Mouse (Mus musculus) induced T-regulatory cell, adult 2 months (primary cell): ENCODE measurements around the gene Pak2.

ENCODE experiments used
- DNase-seq: peaks from one replicate; pipeline ENCODE4 v3.0.0-alpha.2; 2012; ENCODE audit warnings: low read depth

Gene Pak2

DNA sequence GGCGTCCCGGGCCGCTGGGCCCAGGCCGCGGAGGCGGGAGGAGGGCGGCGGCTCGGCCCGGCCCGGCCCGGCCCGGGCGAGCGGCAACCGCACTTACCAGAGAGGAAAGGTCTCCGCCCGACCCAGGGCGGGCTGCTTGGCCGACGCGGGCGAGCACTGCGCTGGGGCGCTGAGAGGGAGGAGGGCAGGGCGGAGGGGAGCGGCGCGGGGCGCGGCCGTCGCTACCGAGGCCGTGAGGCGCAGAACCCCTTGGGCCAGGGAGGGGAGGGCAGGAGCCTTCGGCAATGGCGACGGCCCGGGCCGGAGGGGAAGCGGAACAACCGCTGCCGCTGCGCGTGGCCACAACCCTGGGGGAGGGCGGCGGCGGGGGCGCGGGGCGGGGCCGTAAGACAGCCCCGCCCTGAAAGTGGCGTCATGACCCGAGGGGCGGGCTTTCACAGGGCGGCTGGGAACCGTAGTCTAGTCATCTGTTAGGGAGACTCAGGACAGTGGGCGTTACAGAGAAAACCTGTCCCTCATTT is at the start of gene Pak2:
Gene Pak2, minus strand, starts transcription at position 352 of the 521 bp plus-strand sequence.
- DNase-seq = peak; percentile 92

DNA sequence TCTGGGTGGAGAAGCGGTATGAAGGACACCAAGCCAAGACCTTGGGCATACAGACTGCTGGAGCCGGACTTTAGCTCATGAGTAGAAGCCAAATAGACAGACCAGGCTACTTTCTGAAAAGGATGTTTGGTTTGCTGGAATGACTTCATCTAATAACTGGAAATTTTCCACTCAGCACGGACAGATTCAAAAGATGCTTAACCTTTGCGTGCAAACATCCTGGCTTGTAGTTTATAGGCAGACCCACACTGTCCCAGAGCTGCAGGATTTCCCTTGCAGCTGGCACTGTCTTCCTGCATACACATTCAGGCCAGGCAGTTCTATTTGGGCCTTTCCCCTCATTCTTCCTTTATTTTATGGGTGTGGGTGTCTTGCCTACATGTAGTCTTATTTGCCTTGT is 47.9 kb upstream of the Pak2 start:
- no peak for DNase-seq

DNA sequence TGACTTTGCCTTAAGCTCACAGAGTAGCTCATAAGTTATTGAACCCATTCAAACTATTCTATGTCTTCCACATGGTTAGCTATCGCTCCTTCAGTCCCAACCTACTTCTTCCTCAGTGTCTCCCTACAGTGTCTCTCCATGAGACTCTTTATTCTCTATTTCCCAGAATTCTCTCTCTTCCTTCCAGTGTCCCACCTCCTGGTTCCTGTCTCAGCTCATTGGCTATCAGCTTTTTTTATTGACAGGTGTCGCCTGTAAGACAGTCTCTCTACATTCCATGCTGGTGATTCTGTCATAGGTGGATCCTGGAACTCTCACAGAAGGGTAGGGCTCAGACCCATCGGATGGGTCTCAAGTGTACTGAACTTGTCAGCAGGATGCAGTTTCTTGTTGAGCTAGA is 46.2 kb upstream of the Pak2 start:
- peak; percentile 28 for DNase-seq

DNA sequence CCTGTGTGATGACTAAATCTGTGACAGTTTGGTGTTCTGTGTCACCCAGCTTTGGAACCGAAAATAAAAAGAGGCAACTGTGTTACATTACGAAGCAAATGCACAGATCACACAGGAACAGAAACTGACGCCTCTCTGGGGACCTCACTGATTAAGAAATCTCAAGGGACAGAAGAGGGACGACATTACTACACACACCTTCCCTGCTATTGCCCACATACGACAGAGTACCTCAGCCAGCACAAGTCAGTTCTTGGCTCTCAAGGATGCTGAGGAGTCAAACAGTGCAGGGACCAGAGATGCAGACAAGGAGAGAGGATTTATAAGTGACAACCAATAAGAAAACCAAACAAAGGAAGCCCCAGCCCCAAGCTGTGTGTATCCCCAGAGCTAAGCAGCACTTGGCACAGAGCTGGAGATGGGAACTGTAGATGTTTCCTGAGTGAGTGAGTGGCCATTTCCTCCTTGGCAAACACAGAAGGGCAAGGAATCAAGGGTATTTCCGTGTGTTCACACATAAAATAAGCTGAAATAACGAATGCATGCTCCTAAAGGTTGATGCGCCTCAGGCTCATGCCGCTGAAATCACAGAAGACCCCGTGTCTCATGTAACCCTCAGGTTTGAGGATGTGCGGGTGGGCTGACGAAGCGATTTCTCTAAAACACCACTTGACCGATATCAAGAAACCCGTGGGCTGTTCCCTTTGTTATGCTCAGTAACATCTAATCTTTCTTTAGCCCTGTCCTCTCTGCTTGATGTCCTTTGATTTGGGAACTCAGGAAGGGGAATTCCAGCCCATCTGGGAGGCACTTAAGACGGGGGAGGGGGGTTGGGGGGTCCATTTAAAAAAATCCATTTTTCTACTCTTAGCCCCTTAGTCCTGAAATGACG is 45.5 kb upstream of the Pak2 start:
- peak; percentile 76 for DNase-seq

DNA sequence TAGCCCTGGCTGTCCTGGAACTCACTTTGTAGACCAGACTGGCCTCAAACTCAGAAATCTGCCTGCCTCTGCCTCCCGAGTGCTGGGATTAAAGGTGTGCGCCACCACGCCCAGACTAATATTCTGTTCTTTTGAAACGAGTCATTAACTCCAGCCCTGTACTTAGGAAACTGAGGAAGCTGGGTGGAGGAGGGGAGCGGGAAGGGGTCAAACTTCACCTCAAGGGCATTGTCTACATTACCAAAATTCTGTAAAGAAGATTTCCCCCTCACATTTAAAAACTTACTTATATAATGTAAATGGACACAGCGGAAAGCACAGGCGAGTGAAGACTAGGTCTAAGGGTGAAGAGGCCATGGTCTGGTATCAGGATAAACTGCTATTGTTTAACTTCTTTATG is 44.9 kb upstream of the Pak2 start:
- no peak for DNase-seq

DNA sequence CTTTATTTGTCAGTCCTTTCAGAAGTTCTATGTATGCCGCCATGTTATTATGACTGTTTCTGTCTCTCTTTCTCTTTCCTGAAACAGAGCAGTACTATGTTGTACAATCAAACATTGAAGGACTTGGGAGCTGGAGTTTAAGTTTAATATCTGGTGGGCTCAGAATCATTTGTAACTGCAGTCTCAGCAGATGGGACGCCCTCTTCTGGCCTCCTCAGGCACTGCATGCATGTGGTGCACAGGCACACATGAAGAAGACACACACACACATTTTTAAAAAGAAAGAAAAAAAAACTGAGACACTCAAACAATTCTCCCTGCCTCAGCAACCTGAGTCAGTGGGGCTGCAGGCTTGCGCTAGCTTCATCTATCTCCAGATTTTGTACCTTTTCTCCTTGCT is 41.3 kb upstream of the Pak2 start:
- DNase-seq = no peak

DNA sequence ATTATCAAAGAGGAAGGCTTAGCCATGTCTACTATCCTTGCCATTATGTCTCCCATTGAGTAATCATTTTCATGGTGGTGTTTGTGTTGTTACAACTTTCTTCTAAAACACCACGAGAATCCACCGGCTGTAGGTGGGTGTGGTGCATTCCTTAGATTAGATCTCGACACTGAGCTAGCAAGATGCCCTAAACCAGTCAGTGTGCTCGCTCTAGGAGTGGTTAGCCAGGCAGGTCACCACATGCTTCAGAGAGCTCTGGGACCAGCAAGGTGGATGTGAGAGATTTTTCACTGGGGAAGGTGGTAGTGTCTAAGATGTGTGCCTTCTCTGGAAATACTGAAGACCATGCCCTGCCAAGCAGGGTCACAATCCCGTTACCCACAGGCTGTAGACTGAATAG is 37.0 kb upstream of the Pak2 start:
- peak; percentile 56 for DNase-seq

DNA sequence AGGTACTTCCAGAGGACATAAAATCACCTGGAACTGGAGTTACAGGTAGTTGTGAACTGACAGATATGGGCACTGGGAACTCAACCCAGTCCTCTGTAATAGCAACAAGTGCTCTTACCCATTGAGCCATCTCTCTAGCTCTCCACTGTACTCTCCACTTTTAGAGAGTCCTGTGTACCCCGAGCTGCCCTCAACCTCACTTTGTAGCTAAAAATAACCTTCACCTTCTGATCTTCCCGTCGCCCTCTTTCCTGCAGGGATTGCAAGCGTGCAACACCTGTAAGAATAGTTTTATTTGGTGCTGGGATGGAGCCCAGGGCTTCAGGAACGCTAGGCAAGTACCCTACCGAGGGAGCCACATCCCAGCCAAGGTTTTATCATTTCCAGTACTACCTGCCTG is 36.6 kb upstream of the Pak2 start:
- no peak for DNase-seq

DNA sequence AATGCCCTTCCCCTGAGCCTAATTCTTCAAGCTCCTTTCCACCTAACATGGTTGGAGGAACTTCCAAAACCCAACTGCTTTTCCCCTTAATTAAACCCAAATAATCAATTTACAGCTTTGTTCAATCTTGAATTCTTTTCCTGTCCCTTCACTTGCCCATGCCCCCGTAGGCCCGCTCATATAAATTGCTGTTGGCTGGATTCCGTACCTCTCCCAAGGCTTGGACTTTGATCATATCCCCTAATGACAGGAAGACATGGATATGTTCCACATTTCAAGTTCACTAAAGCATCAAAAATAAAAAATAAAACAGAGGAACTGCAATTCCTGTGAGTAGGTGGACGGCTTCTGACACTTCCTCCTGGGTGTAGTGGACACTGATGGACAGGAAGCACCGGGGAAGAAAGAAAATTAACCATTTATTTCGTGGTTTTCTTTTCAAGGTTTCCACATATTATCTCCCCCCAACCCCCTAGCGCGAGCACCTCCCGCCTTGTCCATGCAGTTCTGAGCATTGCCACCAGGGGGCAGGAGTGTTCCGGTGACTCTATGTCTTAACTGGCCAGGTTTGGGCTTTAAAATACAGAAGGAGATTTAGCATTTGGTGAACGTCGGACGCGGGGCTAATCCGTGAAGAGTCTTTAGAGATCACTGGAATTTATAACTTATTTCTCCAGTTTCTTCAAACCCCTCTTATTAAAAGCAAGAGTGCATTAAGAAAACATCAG is 36.0 kb upstream of the Pak2 start:
- peak; percentile 91 for DNase-seq

DNA sequence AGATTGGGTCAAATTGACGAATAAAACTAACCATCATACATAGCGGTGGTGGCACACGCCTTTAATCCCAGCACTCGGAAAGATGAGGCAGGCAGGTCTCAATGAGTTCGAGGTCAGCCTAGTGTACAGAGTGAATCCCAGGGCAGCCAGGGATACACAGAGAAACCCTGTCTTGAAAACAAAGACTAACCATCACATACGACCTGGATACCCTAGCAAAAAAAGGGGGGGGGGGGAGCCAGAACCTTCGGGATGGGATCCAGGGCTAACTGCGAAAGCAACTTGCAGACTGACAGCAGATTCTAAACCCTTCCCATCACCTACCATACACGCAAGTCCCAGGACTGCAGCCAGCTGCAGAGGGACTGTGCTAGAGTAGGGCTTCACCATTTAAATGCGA is 35.3 kb upstream of the Pak2 start:
- no peak for DNase-seq

DNA sequence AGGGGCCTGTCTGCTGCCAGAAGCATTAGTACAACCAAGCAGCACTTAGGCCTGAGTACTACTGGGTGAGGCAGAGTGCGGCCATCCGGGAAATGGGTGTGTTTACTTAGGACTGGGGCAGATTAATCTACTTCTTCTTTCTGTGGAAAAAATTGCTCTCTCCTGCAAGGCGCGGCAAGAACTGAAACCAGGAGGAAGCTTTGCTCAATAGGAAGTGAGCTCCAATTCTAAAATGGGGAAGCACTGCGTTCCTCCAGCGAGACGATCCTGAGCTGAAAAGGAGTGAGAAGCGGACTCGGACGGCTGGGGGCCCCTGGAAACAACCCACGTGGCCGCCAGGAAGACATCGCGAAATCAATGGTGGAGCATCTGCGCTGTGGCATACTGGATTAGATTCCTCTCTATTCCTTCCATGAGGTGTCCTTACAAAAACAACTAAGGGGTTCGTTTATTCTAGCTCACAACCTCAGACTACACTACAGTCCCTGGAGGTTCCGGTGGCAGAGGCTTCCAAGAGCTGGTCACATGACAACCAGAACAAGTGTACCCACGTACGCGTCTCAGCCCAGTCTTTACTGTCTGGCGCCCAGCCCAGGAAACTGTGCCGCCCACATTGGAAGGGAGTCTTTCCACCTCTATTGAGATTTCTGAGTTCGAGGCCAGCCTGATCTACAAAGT is 34.5 kb upstream of the Pak2 start:
- DNase-seq = peak; percentile 85

DNA sequence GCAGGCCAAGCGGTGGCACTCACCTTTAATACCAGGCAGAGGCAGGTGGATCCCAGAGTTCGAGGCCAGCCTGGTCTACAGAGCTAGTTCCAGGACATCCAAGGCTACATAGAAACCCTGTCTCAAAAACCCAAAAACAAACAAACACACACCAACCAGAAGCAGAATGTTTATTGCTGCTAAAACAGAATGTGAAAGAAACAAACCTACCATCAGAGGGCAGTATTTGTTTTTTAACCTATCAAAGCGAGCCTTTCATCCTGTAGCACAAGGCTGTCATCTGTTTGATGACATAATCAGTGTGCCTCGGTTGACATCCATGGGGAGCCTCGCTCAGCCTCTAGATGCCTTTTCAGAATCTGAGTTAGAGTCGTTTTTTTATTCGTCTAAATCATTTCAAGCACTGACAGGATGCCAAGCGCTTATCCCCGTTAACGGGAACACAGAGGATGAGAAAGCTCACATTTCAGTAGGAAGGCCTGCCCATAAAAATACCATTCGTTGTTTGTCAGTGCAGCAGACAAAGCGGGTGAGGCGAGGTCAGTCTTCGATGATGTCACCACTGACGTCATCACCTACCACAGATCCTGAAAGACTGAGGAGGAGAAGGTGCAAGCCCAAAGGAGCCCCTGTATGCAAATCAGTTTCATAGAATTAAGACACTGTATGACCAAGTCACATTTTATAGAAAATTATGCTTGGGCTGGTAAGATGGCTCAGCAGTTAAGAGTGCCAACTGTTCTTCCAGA is 32.0 kb upstream of the Pak2 start:
- peak; percentile 83 for DNase-seq

DNA sequence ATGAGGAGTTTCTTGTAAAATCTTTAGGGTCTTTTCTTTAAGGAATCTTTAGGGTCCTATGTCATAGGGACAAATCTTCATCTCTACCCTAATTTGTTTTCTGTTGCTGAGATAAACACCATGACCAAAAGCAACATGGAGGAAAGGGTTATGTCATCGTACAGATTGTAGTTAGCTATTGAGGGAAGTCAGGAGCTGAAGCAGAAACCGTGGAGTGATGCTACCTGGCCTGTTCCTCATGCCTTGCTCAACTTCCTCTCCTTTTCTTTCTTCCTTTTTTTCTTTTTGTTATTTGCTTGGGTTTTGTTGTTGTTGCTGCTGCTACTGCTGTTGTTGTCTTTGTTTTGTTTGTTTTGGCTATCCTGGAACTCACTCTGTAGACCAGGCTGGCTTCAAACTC is 29.4 kb upstream of the Pak2 start:
- DNase-seq = peak; percentile 61

DNA sequence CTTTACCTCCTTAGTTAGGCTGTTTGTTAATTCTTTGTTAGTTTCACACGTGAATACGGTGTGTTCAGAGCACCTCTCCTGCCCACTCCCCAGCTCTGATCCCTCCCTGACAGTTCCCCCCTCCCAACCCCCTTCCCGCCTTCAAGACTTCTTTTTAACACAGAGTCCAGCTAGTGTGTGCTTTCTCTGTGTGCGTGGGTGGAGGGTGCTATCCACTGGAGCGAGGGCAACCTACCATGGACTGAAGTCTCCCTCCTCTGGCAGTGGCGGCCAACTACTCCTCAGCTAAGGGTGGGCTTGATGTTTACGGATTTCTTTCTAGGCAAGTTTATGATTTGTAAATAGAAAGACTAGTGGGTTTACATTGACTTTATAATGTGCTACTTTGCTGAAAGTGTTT is 29.0 kb upstream of the Pak2 start:
- peak; percentile 79 for DNase-seq

DNA sequence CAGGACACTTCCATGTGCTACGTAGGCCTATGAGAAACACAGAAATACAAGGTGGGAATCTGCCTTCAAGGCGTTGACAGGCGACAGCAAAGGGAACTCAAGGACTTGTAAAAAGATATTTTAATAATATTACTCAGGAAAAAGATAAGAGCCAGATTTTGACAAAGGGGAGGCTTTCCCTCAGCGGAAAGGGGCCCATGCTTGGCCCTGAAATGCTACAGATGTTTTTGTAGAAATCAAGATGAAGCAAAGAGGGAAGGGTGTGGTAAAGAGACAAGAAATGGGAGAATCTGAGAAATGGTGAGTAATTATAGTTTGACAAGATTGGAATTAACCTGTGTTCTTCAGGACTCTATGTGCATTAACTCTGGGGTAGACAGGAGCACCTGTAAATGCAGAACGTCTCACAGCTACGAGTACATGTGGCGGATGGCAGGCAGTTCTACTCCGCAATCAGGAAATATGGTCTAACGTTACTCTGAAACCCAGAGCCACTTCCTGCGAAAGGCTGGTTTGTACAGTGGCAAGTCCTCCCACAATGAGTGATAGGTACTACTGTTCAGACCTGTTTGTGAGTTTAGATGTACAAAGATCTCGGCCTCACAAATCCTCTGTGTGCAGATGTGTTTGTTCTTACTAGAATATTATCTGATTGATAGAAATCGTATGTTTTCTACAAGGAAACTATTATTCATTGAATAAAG is 28.4 kb upstream of the Pak2 start:
- peak; percentile 90 for DNase-seq

DNA sequence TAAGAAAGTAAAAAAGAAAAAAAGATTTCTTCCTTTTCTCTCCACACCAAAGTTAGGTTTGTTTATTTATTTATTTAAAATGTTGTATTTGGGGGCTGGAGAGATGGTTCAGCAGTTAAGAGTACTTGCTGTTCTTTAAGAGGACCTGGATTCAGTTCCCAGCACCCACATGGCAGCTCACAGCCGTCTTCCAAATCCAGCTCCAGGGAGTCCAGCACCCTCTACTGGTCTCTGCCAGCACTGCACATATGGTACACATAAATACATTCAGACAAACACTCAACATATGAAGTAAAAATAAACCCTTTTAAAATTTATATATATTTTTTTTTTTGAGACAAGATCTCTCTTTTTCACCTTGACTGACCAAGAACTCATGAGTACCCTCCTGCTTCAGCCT is 26.6 kb upstream of the Pak2 start:
- DNase-seq = peak; percentile 59

DNA sequence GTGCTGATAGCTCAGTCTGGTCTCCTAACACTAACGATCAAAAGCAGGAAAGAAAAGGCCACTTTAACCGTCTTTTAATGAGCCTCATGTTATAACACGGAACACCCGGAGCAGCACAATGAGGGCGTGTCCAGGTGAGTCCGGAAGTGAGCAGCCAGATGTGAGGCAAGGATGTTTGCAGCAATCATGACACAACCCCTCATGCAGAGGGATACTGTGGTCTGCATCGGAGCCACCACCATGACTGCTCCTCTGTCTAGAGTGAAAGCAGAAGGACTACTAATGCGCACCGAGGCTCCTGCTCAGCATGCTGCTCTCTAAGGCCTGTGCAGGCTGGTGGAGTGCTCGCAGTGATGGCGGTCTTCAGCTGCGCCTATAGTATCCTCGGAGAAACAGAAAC is 23.2 kb upstream of the Pak2 start:
- DNase-seq = peak; percentile 43

DNA sequence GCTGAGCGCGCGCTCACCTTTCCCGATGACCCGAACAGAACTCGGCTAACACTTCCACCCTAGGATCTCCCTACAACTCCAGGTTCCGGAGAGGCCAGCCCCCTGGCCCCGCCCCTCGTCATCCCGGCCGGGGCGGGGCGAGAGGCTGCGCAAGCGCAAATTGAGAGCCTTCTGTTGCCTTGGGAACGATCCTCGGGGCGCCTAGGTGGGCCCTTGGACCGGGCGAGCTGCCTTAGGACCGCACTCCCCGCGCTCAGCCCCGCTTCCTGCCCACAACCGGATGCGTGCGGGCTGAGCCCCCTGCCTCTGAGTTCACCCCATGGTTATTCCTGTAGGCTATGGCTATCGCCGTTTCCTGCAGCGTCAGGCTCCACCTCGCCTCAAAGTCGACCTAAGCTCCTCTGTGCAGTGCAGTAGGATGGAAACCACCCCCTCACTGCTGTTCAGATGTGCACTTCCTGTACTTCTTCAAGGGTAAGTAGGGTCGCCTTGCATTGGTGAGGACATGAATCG is 20.6 kb upstream of the Pak2 start, which contains the start of the genes Pigx and Cep19:
Gene Pigx, minus strand, starts transcription at position 103 of the 513 bp plus-strand sequence.
Gene Cep19, plus strand, starts transcription at position 163 of the 513 bp plus-strand sequence.
- peak; percentile 93 for DNase-seq

DNA sequence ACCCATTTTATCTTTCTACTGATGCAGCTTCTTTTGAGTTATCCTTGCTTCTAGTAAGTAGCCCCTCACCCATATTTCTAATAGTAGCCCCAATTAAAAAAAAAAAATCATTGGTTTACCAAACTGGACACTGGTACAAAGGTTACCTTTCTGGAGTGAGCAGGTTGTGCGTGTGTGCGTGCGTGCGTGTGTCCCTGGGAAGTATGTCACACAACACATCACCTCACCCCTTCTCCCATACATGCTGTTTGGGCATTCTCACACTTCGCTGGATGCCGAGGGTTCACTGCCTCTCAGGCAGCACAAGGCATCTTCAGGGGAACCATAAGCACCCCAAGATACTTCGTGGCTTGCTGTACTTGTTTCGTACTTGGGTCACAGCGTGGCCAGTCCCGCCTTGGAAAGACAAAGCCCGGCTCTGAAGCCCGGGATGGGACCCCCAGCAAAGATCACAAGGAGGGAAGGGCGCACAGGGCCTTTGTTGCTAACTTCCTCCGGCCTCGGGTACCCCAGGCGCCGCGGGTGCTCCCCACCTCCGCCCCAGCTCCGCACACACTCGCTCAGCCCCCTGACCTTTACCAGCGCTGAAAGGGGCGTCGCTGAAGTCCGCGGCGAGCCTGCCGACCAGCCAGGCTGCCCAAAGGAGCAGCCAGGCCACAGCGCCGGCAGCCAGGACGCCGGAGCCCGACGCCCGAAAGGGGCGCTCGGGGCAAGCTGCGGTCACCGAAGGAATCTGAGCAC is 19.9 kb upstream of the Pak2 start:
- DNase-seq = no peak

DNA sequence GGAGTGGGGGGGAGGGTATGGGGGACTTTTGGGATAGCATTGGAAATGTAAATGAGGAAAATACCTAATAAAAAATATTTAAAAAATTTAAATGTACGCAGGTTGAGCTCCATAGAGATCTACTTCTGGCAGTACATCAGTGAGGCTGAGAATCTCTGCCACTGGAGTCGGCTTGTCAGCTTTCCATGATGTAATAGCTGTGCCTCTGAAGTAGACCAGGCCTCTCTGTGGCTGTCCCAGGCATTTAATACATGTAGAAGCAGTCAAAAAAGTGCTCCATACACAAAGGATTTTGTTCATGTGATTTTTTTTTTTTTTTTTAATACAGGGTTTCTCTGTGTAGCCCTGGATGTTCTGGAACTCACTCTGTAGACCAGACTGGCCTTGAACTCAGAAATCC is 18.6 kb upstream of the Pak2 start:
- DNase-seq = peak; percentile 52
